Mouse (Mus musculus): ENCODE results near the gene Fbxl2.

Fbxl2 gene

GRCm38 (mm10) chr9:113990547-113991248 lies 55.3 kb downstream of the Fbxl2 start:
- CTCF ChIA-PET = interaction anchor here in 2 of 4 experiments (0.7 to 1.9 kb wide), 6 partner anchors 9 to 126 kb away, joined by 3 to 6 read pairs (median 4); partner anchors contain the start of gene Fbxl2 (in 1 of the 2)
- POLR2A ChIA-PET = interaction anchor here in 2 of 4 experiments (0.6 to 1.8 kb wide), 7 partner anchors 10 to 60 kb away, joined by 3 to 6 read pairs (median 3); partner anchors contain the start of genes Fbxl2 (in 1 of the 2) and Ubp1 (in 1 of the 2)

GRCm38 (mm10) chr9:113984946-113985620 lies 60.9 kb downstream of the Fbxl2 start:
- POLR2A ChIA-PET = no interaction called here
- CTCF ChIA-PET = no interaction called here

GRCm38 (mm10) chr9:113982883-113983670 lies 62.9 kb downstream of the Fbxl2 start:
- CTCF ChIA-PET = no interaction called here
- POLR2A ChIA-PET = interaction anchor here in 1 of 4 experiments (1.1 kb wide), 1 partner anchor 10 kb away, joined by 3 read pairs; no protein-coding TSS in a partner anchor

GRCm38 (mm10) chr9:113982451-113982850 lies 63.5 kb downstream of the Fbxl2 start:
- CTCF ChIA-PET = no interaction called here
- POLR2A ChIA-PET = interaction anchor here in 1 of 4 experiments (0.7 to 1.1 kb wide), 2 partner anchors 9 to 18 kb away, joined by 3 read pairs; no protein-coding TSS in a partner anchor

GRCm38 (mm10) chr9:113981099-113981880 lies 64.7 kb downstream of the Fbxl2 start:
- ChIA-PET POLR2A (interaction anchor here in 2 of 4 experiments (0.5 to 2.9 kb wide), 3 partner anchors 9 to 223 kb away, joined by 3 to 14 read pairs (median 9); no protein-coding TSS in a partner anchor), CTCF (no interaction called here)

GRCm38 (mm10) chr9:113979356-113979755 lies 66.6 kb downstream of the Fbxl2 start:
- POLR2A ChIA-PET = interaction anchor here in 2 of 4 experiments (0.8 to 2.9 kb wide), 9 partner anchors 8 to 67 kb away, joined by 3 to 14 read pairs (median 4); partner anchors contain the start of genes Ubp1 (in 2 of the 2) and Fbxl2 (in 1 of the 2)
- CTCF ChIA-PET = interaction anchor here in 2 of 4 experiments (1.4 to 1.5 kb wide), 2 partner anchors 9 to 19 kb away, joined by 3 to 4 read pairs; no protein-coding TSS in a partner anchor

GRCm38 (mm10) chr9:113978656-113979055 lies 67.3 kb downstream of the Fbxl2 start:
- POLR2A ChIA-PET = interaction anchor here in 2 of 4 experiments (0.6 to 2.9 kb wide), 8 partner anchors 7 to 220 kb away, joined by 3 to 14 read pairs (median 4); partner anchors contain the start of genes Ubp1 (in 2 of the 2) and Fbxl2 (in 1 of the 2)
- CTCF ChIA-PET = interaction anchor here in 2 of 4 experiments (1.4 to 1.5 kb wide), 2 partner anchors 8 to 20 kb away, joined by 3 to 4 read pairs; no protein-coding TSS in a partner anchor

- ChIA-PET CTCF (interaction anchor here in 1 of 4 experiments (0.6 kb wide), 1 partner anchor 13 kb away, joined by 4 read pairs; no protein-coding TSS in a partner anchor), POLR2A (interaction anchor here in 3 of 4 experiments (0.7 to 2.1 kb wide), 9 partner anchors 13 to 110 kb away, joined by 3 to 8 read pairs (median 3); partner anchors contain the start of gene Ubp1 (in 1 of the 3))
These were observed 68.7 kb downstream of the Fbxl2 start for GRCm38 (mm10) chr9:113977225-113977840.

- CTCF ChIA-PET = interaction anchor here in 1 of 4 experiments (0.6 kb wide), 1 partner anchor 224 kb away, joined by 5 read pairs; no protein-coding TSS in a partner anchor
- POLR2A ChIA-PET = interaction anchor here in 1 of 4 experiments (1.0 kb wide), 1 partner anchor 126 kb away, joined by 3 read pairs; no protein-coding TSS in a partner anchor
These were observed 69.7 kb downstream of the Fbxl2 start for GRCm38 (mm10) chr9:113976264-113976663.

GRCm38 (mm10) chr9:113975442-113975841 lies 70.5 kb downstream of the Fbxl2 start:
- CTCF ChIA-PET = interaction anchor here in 3 of 4 experiments (0.5 to 1.2 kb wide), 4 partner anchors 9 to 177 kb away, joined by 3 to 4 read pairs (median 3); no protein-coding TSS in a partner anchor
- POLR2A ChIA-PET = interaction anchor here in 3 of 4 experiments (1.0 to 1.7 kb wide), 3 partner anchors 45 to 125 kb away, joined by 3 read pairs; partner anchors contain the start of gene Ubp1 (in 1 of the 3)

- CTCF ChIA-PET = interaction anchor here in 2 of 4 experiments (0.6 to 1.2 kb wide), 4 partner anchors 9 to 177 kb away, joined by 3 to 4 read pairs (median 3); no protein-coding TSS in a partner anchor
- POLR2A ChIA-PET = interaction anchor here in 2 of 4 experiments (0.6 to 1.7 kb wide), 3 partner anchors 45 to 94 kb away, joined by 3 read pairs; partner anchors contain the start of gene Ubp1 (in 1 of the 2)
These were observed 71.0 kb downstream of the Fbxl2 start for GRCm38 (mm10) chr9:113974945-113975344.

GRCm38 (mm10) chr9:113973857-113974256 lies 72.1 kb downstream of the Fbxl2 start:
- POLR2A ChIA-PET = interaction anchor here in 1 of 4 experiments (1.2 to 1.7 kb wide), 2 partner anchors 8 to 80 kb away, joined by 3 read pairs; no protein-coding TSS in a partner anchor

GRCm38 (mm10) chr9:113971615-113972014 lies 74.4 kb downstream of the Fbxl2 start:
- ChIA-PET CTCF (interaction anchor here in 1 of 4 experiments (0.8 to 1.8 kb wide), 2 partner anchors 44 to 212 kb away, joined by 3 to 9 read pairs; no protein-coding TSS in a partner anchor), POLR2A (interaction anchor here in 3 of 4 experiments (0.6 to 2.2 kb wide), 11 partner anchors 8 to 470 kb away, joined by 3 to 14 read pairs (median 4); partner anchors contain the start of gene Ubp1 (in 1 of the 3))

More at GRCm38 (mm10) chr9:113973857-113974256, 72.1 kb downstream of the Fbxl2 start:
- CTCF ChIA-PET = interaction anchor here in 1 of 4 experiments (0.6 kb wide), 1 partner anchor 42 kb away, joined by 3 read pairs; no protein-coding TSS in a partner anchor

- ChIA-PET POLR2A (interaction anchor here in 2 of 4 experiments (0.6 to 2.2 kb wide), 6 partner anchors 10 to 83 kb away, joined by 3 to 14 read pairs (median 4); partner anchors contain the start of gene Ubp1 (in 1 of the 2)), CTCF (interaction anchor here in 1 of 4 experiments (1.4 to 1.8 kb wide), 2 partner anchors 9 to 46 kb away, joined by 4 to 9 read pairs; no protein-coding TSS in a partner anchor)
These were observed 76.0 kb downstream of the Fbxl2 start for GRCm38 (mm10) chr9:113970041-113970440.

- ChIA-PET CTCF (interaction anchor here in 1 of 4 experiments (1.4 kb wide), 1 partner anchor 10 kb away, joined by 4 read pairs; no protein-coding TSS in a partner anchor), POLR2A (interaction anchor here in 2 of 4 experiments (1.0 to 1.9 kb wide), 3 partner anchors 10 to 39 kb away, joined by 3 to 5 read pairs (median 4); partner anchors contain the start of gene Ubp1 (in 1 of the 2))
These were observed 76.6 kb downstream of the Fbxl2 start for GRCm38 (mm10) chr9:113969399-113969798.

GRCm38 (mm10) chr9:113968967-113969366 lies 77.0 kb downstream of the Fbxl2 start:
- ChIA-PET POLR2A (interaction anchor here in 2 of 4 experiments (1.0 to 1.9 kb wide), 6 partner anchors 9 to 38 kb away, joined by 3 to 7 read pairs (median 4); partner anchors contain the start of gene Ubp1 (in 1 of the 2)), CTCF (no interaction called here)

Measured in embryonic stem cell, embryonic (primary cell).